Mouse (Mus musculus): Measurements from ENCODE around the gene Ahnak2.

DNA sequence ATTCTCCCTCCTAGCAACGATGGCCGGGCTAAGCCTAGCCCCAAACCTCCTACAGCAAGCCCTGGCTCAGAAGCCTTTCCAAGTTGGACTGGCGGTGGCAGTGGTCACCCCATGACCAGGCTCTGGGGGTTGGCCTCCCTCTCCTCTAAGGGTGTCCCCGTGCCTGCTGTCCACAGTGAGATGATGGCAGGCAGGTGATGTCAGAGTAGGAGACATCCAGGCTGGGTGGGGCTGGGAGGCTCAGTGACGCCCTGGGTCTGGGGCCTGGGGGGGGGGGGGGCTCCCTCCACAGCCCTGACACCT is 79.5 kb downstream of the Ahnak2 start:
- TF ChIP-seq CTCF (IDR thresholded peaks at IDR 0.05; ENCODE audit: low read depth) (no peak), EP300 (IDR thresholded peaks at IDR 0.05; ENCODE audit: low read depth) (no peak)

Data from heart, postnatal 0 days (tissue).